Mouse (Mus musculus) adrenal gland (tissue): Measurements from ENCODE around the gene Phf24.

Experiments
- intact Hi-C: fragments of 180-260 bp; cut with DNase I; formaldehyde crosslinking; loops from one replicate; pipeline ENCODE4 v1.15.1; 2025

The Phf24 gene

GRCm38 (mm10) chr4:42904966-42905365, 11.5 kb upstream of the Phf24 start:
- intact Hi-C loops, result no loop called here

DNA sequence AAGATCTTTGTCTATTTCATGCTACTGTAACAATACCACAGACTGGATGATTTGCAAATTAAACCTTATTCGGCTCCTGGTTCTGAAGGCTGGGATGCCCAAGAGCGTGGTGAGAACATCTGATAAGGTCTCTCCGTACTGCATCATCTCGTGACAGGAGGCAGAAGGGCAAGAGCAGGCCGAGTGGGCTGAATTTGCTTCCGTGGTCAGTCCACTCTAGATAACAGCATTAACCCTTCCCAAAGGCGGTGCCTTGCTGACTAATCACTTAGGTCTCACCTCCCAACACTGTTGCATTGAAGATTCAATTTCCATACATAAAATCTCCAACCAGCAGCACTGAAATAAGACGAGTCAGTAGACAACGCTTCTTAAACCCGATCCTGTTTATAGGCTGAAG, 3.1 kb upstream of the Phf24 start:
- intact Hi-C loops, result no loop called here

DNA sequence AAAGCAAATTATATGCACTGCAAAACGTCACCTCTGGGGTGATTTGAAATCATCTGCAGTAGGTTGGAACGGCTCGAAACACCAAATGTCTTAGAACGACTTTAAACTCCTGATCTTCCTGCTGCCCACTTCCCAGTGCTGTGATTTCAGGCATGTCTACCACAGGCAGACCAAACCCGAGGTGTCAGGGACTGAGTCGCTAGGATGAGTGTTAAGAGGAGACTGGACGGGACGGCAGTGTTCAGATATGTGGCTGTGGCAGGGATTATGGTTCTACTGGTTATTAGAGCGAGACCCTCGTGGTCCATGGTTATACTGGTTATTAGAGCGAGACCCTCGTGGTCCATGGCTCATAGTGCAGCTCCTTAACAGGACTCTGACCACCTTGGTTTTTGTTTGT, 1.1 kb upstream of the Phf24 start:
- intact Hi-C loops, result no loop called here

DNA sequence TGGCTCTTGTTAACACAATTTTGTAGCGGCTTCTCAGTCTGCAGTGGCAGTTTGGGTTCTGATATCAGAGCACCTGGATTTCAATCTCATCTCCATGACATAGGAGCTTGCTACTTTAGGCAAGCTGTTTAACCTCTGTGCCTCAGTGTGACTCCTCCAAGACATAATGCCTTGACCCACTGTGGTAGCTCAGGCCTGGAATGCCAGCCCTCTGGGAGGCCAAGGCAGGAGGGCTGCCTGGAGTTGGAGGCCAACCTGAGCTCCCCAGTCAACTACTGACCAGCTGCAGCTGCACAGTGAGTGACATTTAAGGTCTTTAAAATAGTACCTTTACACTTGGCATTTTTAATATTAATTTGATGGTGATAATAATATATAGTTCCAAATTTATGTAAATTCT, 494 bp upstream of the Phf24 start:
- intact Hi-C loops, result no loop called here

DNA sequence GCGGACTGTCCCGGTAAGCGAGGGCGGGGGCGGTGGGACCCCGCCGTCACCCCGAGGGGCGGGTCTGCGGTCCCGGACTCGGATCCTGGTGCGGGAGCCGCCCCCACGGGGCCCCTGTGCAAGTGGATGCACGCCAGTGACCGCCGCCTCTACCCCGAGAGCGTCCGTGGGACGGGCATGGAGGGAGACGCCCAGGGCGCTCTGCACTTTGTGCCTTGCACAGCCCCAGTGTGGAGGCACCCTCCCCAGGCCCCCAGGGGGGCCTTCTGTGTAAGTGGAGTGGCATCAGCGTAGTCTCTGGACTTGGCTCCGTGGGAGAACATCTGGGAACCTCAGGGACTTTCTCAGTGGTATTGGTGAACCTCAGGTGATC, 928 bp downstream of the Phf24 start:
- intact Hi-C loops, result no loop called here

DNA sequence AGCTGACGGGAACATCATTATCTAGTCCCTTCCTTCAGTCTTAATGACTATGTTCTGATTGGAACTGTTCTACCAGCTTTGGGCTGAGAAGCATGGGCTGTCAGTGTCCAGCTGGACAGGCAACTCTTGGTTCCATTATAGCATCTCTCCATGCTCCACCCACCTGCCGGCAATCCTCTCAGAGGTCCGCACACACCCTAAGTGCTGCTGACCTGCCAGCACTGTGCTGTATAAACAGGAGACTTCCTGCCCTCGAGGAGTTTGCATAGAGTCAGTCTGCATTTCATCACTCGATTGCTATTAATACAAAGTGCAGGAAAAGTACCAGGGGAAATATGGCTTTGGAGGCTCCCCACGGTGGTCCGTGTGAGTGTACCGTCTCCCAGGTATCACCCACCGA, 4.3 kb downstream of the Phf24 start:
- intact Hi-C loops, result no loop called here

GRCm38 (mm10) chr4:42921536-42921935, 5.1 kb downstream of the Phf24 start:
- intact Hi-C loops, result no loop called here

- intact Hi-C loops, result no loop called here
These were observed 5.6 kb downstream of the Phf24 start for GRCm38 (mm10) chr4:42922056-42922455.

DNA sequence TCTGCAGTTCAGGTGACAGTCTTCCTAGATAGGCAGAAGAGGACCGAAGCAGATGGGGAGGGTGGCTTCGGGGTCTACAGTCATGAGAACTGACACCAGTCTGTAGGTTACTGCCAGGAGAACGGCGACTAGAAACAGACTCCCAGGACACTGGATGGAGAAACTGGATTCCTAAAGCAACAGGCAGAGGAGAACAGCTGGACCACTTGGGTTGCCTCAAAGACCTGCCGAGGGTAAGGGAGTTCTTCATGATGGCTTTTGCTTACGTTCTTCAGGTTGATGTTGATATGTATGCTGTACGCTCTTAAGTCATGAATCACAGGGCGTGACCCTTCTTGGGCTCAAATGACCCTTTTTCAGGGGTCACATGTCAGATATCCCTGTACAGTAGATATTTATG, 6.0 kb downstream of the Phf24 start:
- intact Hi-C loops, result no loop called here

DNA sequence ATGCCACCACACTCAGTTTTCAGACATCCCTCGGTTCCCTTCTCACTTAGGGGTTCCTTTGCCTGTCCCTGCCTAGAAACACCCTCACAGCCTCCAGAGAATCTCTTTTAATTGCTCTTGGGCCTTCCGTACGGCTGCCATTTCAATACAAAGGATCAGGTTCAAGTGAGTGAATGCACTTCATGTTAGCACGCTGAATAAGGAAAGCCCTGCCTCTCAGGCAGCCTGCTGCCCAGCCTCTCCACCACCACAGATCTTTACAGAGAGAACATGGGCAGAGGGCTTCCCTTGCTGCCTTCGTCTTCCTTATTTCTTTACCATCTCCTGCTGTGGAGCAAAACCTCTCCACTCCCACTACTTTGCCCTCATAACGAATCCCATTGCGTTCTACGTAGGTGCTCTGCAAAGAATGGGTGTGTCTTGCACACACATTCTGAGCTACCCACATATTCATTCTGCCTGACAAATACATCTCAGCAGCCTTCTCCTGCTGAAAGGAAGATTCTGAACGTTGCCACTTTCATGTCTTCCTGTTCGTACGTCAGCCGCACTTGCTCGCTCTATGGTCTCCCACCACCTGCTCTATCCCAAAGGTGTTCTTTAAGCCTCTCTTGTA, 7.7 kb downstream of the Phf24 start:
- intact Hi-C loops, result no loop called here

DNA sequence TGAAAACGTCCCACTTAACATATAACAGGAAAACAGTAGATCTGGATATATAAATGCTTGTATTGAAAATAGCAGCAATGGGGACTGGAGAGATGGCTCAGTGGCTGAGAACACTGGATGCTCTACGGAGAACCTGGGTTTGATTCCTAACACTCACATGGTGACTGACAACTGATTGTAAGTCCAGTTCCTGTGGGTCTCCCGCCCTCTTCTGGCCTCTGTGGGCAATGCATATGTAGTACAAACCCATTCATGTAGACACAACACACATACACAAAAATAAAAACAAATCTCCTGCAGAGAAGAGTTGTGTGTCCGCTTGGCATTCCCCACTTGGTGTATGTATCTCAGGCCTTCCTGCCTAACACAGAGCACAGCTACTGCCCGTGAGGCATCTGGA, 11.7 kb downstream of the Phf24 start:
- intact Hi-C loops, result no loop called here

DNA sequence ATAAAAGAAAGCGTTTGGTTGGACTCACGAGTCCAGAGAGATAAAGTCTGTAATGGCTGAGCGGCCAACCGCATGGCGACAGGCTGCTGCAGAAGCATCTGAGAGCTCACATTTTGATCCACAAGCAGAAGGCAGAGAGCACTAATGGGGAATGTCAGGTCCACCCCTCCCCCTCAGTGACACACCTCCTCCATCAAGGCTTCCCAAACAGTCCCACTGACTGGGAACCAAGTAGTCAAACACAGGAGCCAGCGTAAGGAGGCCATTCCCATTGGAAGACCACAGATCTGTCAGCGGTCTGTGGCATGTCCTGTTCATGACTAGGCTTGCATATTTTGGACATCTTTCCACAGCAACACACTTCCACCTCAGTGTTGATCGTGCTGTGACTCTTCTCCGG, 12.5 kb downstream of the Phf24 start:
- intact Hi-C loops, result no loop called here

- intact Hi-C loops, result no loop called here
These were observed 15.9 kb downstream of the Phf24 start for GRCm38 (mm10) chr4:42932229-42932969.

GRCm38 (mm10) chr4:42933630-42934029, 17.2 kb downstream of the Phf24 start:
- intact Hi-C loops, result no loop called here

- intact Hi-C loops, result loop anchor here (5.0 kb wide), 1 partner anchor 49 kb away; no protein-coding TSS in a partner anchor
These were observed 24.9 kb downstream of the Phf24 start for GRCm38 (mm10) chr4:42941396-42941795.

- intact Hi-C loops, result loop anchor here (5.0 kb wide), 1 partner anchor 51 kb away; no protein-coding TSS in a partner anchor
These were observed 26.9 kb downstream of the Phf24 start for GRCm38 (mm10) chr4:42943341-42943740.

GRCm38 (mm10) chr4:42944185-42944584, 27.7 kb downstream of the Phf24 start:
- intact Hi-C loops, result loop anchor here (5.0 kb wide), 1 partner anchor 52 kb away; no protein-coding TSS in a partner anchor

DNA sequence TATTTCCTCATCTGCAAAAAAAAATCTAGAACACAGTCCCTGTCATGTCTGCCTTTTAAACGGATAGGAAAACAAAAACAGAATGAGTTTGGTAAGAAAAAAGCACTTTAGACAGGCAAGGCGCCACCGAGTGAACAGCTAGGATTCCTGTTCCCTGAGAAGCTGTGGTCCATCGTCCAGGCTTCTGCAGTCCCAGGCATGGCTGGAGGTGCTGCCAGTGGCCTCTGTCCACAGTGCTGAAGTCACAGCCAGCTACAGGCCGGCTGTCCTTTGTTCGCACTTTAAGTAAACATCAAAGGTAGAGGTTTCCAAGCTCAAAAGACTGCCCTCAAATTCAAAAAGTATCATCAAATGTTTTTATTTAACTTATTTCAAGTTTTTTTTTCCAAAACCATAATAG, 28.6 kb downstream of the Phf24 start:
- intact Hi-C loops, result loop anchor here (5.0 kb wide), 1 partner anchor 68 kb away; no protein-coding TSS in a partner anchor

DNA sequence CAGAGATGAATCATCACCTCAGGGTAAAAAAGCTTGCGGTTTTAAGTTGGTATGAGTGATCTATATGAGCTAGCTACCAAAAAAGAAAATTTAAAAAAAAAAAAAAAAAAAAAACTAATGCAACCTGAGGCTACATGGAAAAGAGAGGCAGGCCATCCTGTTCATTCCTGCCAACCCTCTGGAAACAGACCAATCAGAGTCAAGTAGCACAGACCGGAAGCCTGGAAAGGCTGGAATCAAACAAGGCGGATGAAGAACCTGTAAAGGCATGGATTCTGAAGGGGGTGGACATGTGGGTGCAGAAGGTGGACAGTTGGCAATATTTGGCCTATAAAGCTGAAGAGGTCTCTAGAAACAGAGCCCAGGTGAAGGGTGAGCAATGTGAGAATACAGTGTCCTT, 29.0 kb downstream of the Phf24 start:
- intact Hi-C loops, result loop anchor here (5.0 kb wide), 1 partner anchor 68 kb away; no protein-coding TSS in a partner anchor

DNA sequence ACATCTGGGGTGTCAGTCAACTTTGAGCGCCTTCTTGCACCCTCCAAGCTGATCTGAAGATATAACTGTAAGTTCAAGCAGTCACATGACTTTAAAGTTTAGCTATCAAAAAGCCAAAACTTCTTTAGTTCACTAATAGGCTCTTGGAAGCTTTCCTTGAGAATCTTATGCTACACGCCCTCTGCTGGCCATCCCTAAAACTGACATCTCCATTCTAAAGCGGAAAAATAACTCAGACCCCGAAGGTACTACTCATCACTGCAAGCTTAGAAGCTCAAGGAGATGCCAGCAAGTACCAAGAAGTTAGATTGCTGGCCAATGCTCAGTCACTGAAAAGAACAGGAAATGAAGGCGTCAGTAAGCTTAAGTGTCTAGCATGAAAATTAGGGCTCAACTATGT, 29.5 kb downstream of the Phf24 start:
- intact Hi-C loops, result loop anchor here (5.0 kb wide), 1 partner anchor 69 kb away; no protein-coding TSS in a partner anchor

GRCm38 (mm10) chr4:42946733-42947290, 30.4 kb downstream of the Phf24 start:
- intact Hi-C loops, result loop anchor here (5.0 kb wide), 1 partner anchor 70 kb away; no protein-coding TSS in a partner anchor

DNA sequence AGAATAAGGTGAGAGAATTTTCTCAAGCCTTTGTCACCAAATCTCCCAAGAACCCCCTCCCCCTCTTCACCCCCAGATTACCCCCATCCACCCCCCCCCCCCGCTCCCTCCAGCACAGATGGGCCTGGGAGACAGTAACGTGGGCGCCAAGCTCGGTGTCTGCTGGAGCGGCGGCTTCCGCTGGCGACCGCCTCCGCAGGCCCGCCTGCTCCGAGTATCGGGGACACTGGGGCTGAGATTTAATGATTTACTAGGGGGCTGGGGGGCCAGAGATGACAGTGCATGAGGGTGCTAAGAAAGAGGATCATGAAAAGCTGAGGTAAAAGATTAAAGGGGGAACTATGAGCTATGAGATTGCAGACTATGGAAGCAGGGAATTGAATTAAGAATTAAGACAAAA, 32.1 kb downstream of the Phf24 start:
- intact Hi-C loops, result loop anchor here (5.0 kb wide), 1 partner anchor 71 kb away; no protein-coding TSS in a partner anchor
